ENCODE assay signal across 10 mouse cellular contexts in genomic region chrX:103563531-103564246, GRCm38 (mm10).
DNase-seq lines count a peak whose midpoint lies in the region; ATAC-seq lines count a peak whose summit lies in the region.
"Had no signal": no experiment of that assay in that cellular context is flagged by ENCODE, and none has a peak within 500 bp of the region (broad histone marks: within the 10 kb centered on the region; RNA-seq: fewer than 3 reads in every experiment).

No protein-coding gene starts in this region.

- H3K4me3 ChIP-seq in forebrain, embryonic 13.5 days: no peak overlapping the region
- H3K4me3 ChIP-seq in heart, embryonic 14.5 days (ENCODE audit: control insufficient read depth in 1 of 2, insufficient read depth in 1 of 2, low read depth in 1 of 2, low read length in 2 of 2): no peak overlapping the region
- H3K4me3 ChIP-seq: limb, embryonic 15.5 days had no signal

- WGBS in forebrain, embryonic 13.5 days: 5% methylated on average over 8 of the region's 8 CpGs
- WGBS in heart, embryonic 14.5 days: 28% methylated on average over 8 of the region's 8 CpGs

- ATAC-seq in forebrain, embryonic 13.5 days: peak; percentile 99
- peak; percentile 92 for ATAC-seq in heart, embryonic 14.5 days (ENCODE audit: insufficient number of reproducible peaks, insufficient read depth, low FRiP score, low read depth)
- no peak for ATAC-seq in monocyte, adult 5-6 weeks (replicated peaks; ENCODE audit: insufficient number of reproducible peaks, low FRiP score, low TSS enrichment, poor library complexity, severe bottlenecking)
- ATAC-seq: Patski had no signal

- H3K36me3 ChIP-seq in forebrain, embryonic 13.5 days (ENCODE audit: poor library complexity, severe bottlenecking): no peaks in the 10 kb centered on the region
- H3K36me3 ChIP-seq in heart, embryonic 14.5 days (ENCODE audit: control insufficient read depth, insufficient read depth, low read length): no peaks in the 10 kb centered on the region
- H3K36me3 ChIP-seq: limb, embryonic 15.5 days had no signal

- peaks cover 24% of the 10 kb centered on the region for H3K4me1 ChIP-seq in forebrain, embryonic 13.5 days
- peaks cover 7 to 10% of the 10 kb centered on the region in 2 experiments; a peak in 3 of 4 replicates for H3K4me1 ChIP-seq in heart, embryonic 14.5 days (ENCODE audit: control insufficient read depth in 2 of 2, insufficient read depth in 2 of 2, low read length in 2 of 2)
- H3K4me1 ChIP-seq: limb, embryonic 15.5 days had no signal

- no peaks in the 10 kb centered on the region for H3K27me3 ChIP-seq in forebrain, embryonic 13.5 days
- no peaks in the 10 kb centered on the region for H3K27me3 ChIP-seq in heart, embryonic 14.5 days (ENCODE audit: control insufficient read depth, insufficient read depth, low read length)
- H3K27me3 ChIP-seq: limb, embryonic 15.5 days; Patski had no signal

- H3K27ac ChIP-seq in forebrain, embryonic 13.5 days: peak overlapping the region; percentile 87
- H3K27ac ChIP-seq in heart, embryonic 14.5 days (replicated peaks in 1 of 2; ENCODE audit: control insufficient read depth in 1 of 2, insufficient read depth in 1 of 2, low read depth in 2 of 2, low read length in 2 of 2): peak overlapping the region; percentile 77 to 78
- H3K27ac ChIP-seq: limb, embryonic 15.5 days had no signal

- H3K9me3 ChIP-seq in forebrain, embryonic 13.5 days (replicated peaks): no peaks in the 10 kb centered on the region
- no peaks in the 10 kb centered on the region for H3K9me3 ChIP-seq in heart, embryonic 14.5 days (ENCODE audit: control insufficient read depth, low read length)
- H3K9me3 ChIP-seq: limb, embryonic 15.5 days had no signal

- peak; percentile 29 to 66 for DNase-seq in urinary bladder, postnatal 4 days (ENCODE audit: low spot score in 2 of 2)
- no peak for DNase-seq in urinary bladder, postnatal 25 days (ENCODE audit: low spot score)
- DNase-seq in kidney, postnatal 4 days: peak; percentile 53 to 71
- DNase-seq in lung, postnatal 10 days: peak; percentile 62
- peak; percentile 90 for DNase-seq in right cerebral cortex, adult 18-20 months

- H3K9ac ChIP-seq in forebrain, embryonic 13.5 days: no peak overlapping the region
- no peak overlapping the region for H3K9ac ChIP-seq in heart, embryonic 14.5 days (ENCODE audit: low read length)
- H3K9ac ChIP-seq: limb, embryonic 15.5 days had no signal

- no peak overlapping the region for H3K4me2 ChIP-seq in forebrain, embryonic 13.5 days
- peak overlapping the region; percentile 35 for H3K4me2 ChIP-seq in heart, embryonic 14.5 days (ENCODE audit: low read length)
- H3K4me2 ChIP-seq: limb, embryonic 15.5 days had no signal
